Mouse (Mus musculus) kidney, adult 2 months (tissue): ENCODE measurements around the gene Armh2. TPM values are rescaled to one million over a fixed set of nuclear protein-coding genes. Genes with fewer than 3 reads are reported as not detected.

ENCODE experiments used
- DNase-seq: peaks from one replicate; pipeline ENCODE4 v3.0.0; 2021
- H3K27ac ChIP-seq: fragments of 200-500 bp; 2 replicates; pipeline ENCODE4 v1.5.1; 2012; ENCODE audit warnings: low read depth, low read length, control low read depth, inconsistent platforms; ENCODE audit not compliant: insufficient read depth
- H3K27me3 ChIP-seq: fragments of 200-500 bp; replicated peaks from 2 replicates; pipeline ENCODE4 v1.6.1; 2012; ENCODE audit warnings: mild to moderate bottlenecking, moderate library complexity, low read length, inconsistent platforms; ENCODE audit not compliant: control insufficient read depth, insufficient read depth
- H3K36me3 ChIP-seq: fragments of 200-500 bp; 2 replicates; pipeline ENCODE4 v1.6.1; 2012; ENCODE audit warnings: mild to moderate bottlenecking, moderate library complexity, low read length, inconsistent platforms; ENCODE audit not compliant: control insufficient read depth, insufficient read depth
- H3K4me1 ChIP-seq: fragments of 200-500 bp; 2 replicates; pipeline ENCODE4 v1.6.1; 2011; ENCODE audit warnings: low read length; ENCODE audit not compliant: control insufficient read depth, insufficient read depth
- H3K4me3 ChIP-seq: fragments of 200-500 bp; 2 replicates; pipeline ENCODE4 v1.5.1; 2011; ENCODE audit warnings: mild to moderate bottlenecking, low read depth, low read length, control low read depth; ENCODE audit not compliant: insufficient read depth
- CTCF ChIP-seq: fragments of 200-500 bp; conservative IDR thresholded peaks from 2 replicates; pipeline ENCODE4 v1.5.1; 2011; ENCODE audit warnings: low read depth, mild to moderate bottlenecking, control low read depth, low read length, moderate library complexity, mixed read lengths; ENCODE audit not compliant: insufficient read depth, insufficient read length
- POLR2A ChIP-seq: fragments of 200-500 bp; IDR thresholded peaks from one replicate; pipeline ENCODE4 v1.6.1; 2011; ENCODE audit warnings: low read depth, low read length, control low read depth
- WGBS: fragments of 180-500 bp; shearing (Covaris S2); methylation state at CpG from one replicate; pipeline ENCODE4 v1.1.7; 2018; 5-methylcytosine and 5-hydroxymethylcytosine counted together
- polyA plus RNA-seq: library from polyadenylated mRNA; depleted of rRNA; stranded (reverse); fragments of >200 nt; gene quantifications from 2 replicates; pipeline ENCODE4 v1.2.3, GENCODE M21; 2012; rRNA removed

The Armh2 gene
- polyA plus RNA-seq, 1 experiment, result not detected

GRCm38 (mm10) chr13:24786014-24786490, 45.0 kb downstream of the Armh2 start:
- WGBS, result 35% methylated on average over 11 of the region's 11 CpGs
- Histone ChIP-seq H3K27ac (no peak overlapping the region), H3K36me3 (no peaks in the 10 kb centered on the region), H3K4me1 (no peaks in the 10 kb centered on the region), H3K27me3 (no peaks in the 10 kb centered on the region), H3K4me3 (no peak overlapping the region)
- TF ChIP-seq CTCF (no peak), POLR2A (no peak)
- DNase-seq, result peak; percentile 79

DNA sequence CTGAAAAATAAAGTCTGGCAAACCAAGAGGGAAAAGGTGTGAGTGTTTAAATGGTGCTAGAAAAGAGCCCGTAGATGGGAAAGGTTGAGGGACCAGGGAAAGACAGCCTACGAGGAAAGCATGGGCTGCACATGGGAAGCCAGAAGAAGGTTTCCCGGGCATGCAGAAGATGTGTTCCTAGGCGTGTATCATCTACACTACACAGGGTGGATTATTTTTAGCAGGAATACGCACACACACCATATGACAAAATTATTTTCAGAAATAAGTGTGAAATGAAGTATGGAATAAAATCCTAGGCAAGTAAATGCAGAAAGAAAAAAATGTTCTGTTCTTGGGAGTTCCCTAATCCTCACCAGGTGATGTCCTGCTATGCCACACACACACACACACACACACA, 46.4 kb downstream of the Armh2 start:
- TF ChIP-seq CTCF, result no peak
- no peak for TF ChIP-seq POLR2A
- 88% methylated on average over 5 of the region's 5 CpGs for WGBS
- no peak for DNase-seq
- H3K27ac ChIP-seq, result no peak overlapping the region
- H3K27me3 ChIP-seq, result no peaks in the 10 kb centered on the region
- H3K4me1 ChIP-seq, result no peaks in the 10 kb centered on the region
- H3K36me3 ChIP-seq, result no peaks in the 10 kb centered on the region
- no peak overlapping the region for H3K4me3 ChIP-seq

DNA sequence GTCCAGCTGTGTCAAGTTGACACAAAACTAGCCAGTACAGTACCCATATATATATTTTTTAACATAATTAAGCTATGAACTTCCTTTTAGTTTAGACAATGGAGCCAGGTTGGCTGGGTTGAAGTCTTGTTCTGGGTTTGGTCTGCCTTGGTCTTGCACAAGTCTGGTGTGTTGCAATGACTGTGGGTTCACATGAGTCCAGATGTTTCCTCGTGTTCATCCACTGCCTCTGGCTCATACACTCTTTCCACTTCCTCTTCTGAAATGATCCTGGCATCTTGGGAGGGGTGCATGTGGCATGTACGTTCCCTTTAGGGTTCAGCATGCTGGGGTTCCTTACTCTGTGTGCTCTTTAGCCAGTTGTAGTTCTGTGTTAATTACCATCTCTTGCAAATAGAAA, 50.3 kb downstream of the Armh2 start:
- WGBS, result 77% methylated on average over 2 of the region's 2 CpGs
- peak; percentile 31 for DNase-seq
- no peak for TF ChIP-seq POLR2A
- no peak for TF ChIP-seq CTCF

DNA sequence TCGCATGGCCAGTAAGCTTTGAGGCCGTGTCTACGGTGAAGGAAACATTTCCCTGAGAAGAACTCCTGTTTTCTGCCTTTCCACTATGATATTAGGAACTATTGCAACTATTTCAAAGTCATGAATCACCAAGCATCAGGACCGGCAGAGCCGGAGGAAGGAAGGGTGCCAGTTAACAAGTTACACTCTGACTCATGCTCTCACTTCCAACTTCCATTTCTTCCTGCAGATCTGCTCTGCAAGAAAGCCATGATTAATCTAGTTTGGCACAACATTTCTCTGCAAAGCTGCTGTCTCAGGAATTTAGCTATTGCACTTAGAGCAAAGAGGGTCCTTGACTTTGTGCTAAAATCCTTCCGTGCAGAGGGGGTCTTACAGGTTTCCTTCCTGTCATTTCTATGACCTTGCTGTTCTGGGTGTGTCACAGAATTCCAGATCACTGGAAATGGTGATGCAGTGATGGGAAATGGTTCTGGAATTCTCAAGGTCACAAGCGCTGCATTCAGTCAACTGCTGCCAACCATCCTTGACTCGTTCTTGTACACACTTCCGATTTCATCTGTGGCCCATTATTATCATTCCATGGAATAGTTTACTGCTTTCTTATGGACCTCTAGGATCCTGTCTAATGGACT, 51.5 kb downstream of the Armh2 start:
- no peak overlapping the region for H3K27ac ChIP-seq

More for the DNA sequence above, 50.3 kb downstream of the Armh2 start:
- no peaks in the 10 kb centered on the region for H3K27me3 ChIP-seq
- no peaks in the 10 kb centered on the region for H3K4me1 ChIP-seq
- no peak overlapping the region for H3K4me3 ChIP-seq
- H3K27ac ChIP-seq, result no peak overlapping the region
- H3K36me3 ChIP-seq, result no peaks in the 10 kb centered on the region

More for the DNA sequence above, 51.5 kb downstream of the Armh2 start:
- H3K36me3 ChIP-seq, result no peaks in the 10 kb centered on the region
- H3K27me3 ChIP-seq, result no peaks in the 10 kb centered on the region
- DNase-seq, result no peak
- TF ChIP-seq POLR2A (no peak), CTCF (no peak)
- WGBS, result 65% methylated on average over 9 of the region's 9 CpGs
- no peaks in the 10 kb centered on the region for H3K4me1 ChIP-seq
- no peak overlapping the region for H3K4me3 ChIP-seq

Other genes starting within 250 kb of the Armh2 start
- 1.4 and 3.7 TPM in 2 replicates for gene Ripor2, start 159.0 kb upstream of the Armh2 start, polyA plus RNA-seq
- 4.1 and 7.1 TPM in 2 replicates for gene Gmnn, start 20.7 kb downstream of the Armh2 start, polyA plus RNA-seq
- 35.3 and 42.4 TPM in 2 replicates for gene BC005537, start 60.4 kb downstream of the Armh2 start, polyA plus RNA-seq
- 259 and 286 TPM in 2 replicates for gene Acot13, start 90.3 kb downstream of the Armh2 start, polyA plus RNA-seq
- gene Tdp2, start 90.4 kb downstream of the Armh2 start, polyA plus RNA-seq, result 19.6 and 19.7 TPM in 2 replicates
- gene D130043K22Rik, start 103.9 kb downstream of the Armh2 start, polyA plus RNA-seq, result 0.57 and 0.67 TPM in 2 replicates
- 16.5 and 17.6 TPM in 2 replicates for gene Aldh5a1, start 196.4 kb downstream of the Armh2 start, polyA plus RNA-seq
- gene Gpld1, start 201.9 kb downstream of the Armh2 start, polyA plus RNA-seq, result 1.3 and 1.7 TPM in 2 replicates